Mouse (Mus musculus) heart, postnatal 0 days (tissue): Measurements from ENCODE around the gene Ap2s1. TPM values are rescaled to one million over a fixed set of nuclear protein-coding genes. Genes with fewer than 3 reads are reported as not detected.

Source experiments
- ATAC-seq: fragments of 200-750 bp; cut with Nextera tagmentation; 2 replicates; pipeline ENCODE4 v1.8.0; 2017; ENCODE audit warnings: low read depth, moderate number of reproducible peaks, moderate library complexity; ENCODE audit not compliant: insufficient read depth
- DNase-seq: peaks from one replicate; pipeline ENCODE4 v3.0.0-alpha.2; 2016; ENCODE audit warnings: low spot score
- H3K27ac ChIP-seq: fragments of 300-500 bp; sonication (generic); 2 replicates; pipeline ENCODE4 v1.5.1; 2014; ENCODE audit warnings: low read depth, mild to moderate bottlenecking
- H3K27me3 ChIP-seq: fragments of 300-500 bp; sonication (generic); 2 replicates; pipeline ENCODE4 v1.6.1; 2014; ENCODE audit warnings: low read length, mixed read lengths; ENCODE audit not compliant: control insufficient read depth, insufficient read depth
- H3K36me3 ChIP-seq: fragments of 300-500 bp; sonication (generic); replicated peaks from 2 replicates; pipeline ENCODE4 v1.6.1; 2014; ENCODE audit warnings: low read length, mixed read lengths; ENCODE audit not compliant: control insufficient read depth, insufficient read depth
- H3K4me1 ChIP-seq: fragments of 300-500 bp; sonication (generic); 2 replicates; pipeline ENCODE4 v1.6.1; 2014; ENCODE audit warnings: antibody characterized with exemption; ENCODE audit not compliant: control insufficient read depth, insufficient read depth
- H3K4me2 ChIP-seq: fragments of 300-500 bp; sonication (generic); 2 replicates; pipeline ENCODE4 v1.6.1; 2014; ENCODE audit warnings: low read depth, mild to moderate bottlenecking, low read length, moderate library complexity
- H3K4me3 ChIP-seq: fragments of 300-500 bp; sonication (generic); 2 replicates; pipeline ENCODE4 v1.5.1; 2014; ENCODE audit warnings: low read depth, low read length
- H3K9ac ChIP-seq: fragments of 300-500 bp; sonication (generic); replicated peaks from 2 replicates; pipeline ENCODE4 v1.6.1; 2014; ENCODE audit warnings: low read depth, low read length, mixed read lengths
- H3K9me3 ChIP-seq: fragments of 300-500 bp; sonication (generic); replicated peaks from 2 replicates; pipeline ENCODE4 v1.6.1; 2016; ENCODE audit warnings: low read length; ENCODE audit not compliant: control insufficient read depth
- CTCF ChIP-seq: IDR thresholded peaks from 2 replicates; pipeline ENCODE4 v1.5.1; 2016; ENCODE audit warnings: antibody characterized with exemption, control low read depth, low read depth
- EP300 ChIP-seq: IDR thresholded peaks from 2 replicates; pipeline ENCODE4 v1.6.1; 2016; ENCODE audit warnings: antibody characterized with exemption, low read depth
- WGBS: fragments of 180-500 bp; shearing (Covaris S2); extraction: QIAGEN DNeasy Blood & Tissue Kit; methylation state at CpG from one replicate; pipeline ENCODE4 v1.1.7; 2014; 5-methylcytosine and 5-hydroxymethylcytosine counted together
- polyA plus RNA-seq: library from polyadenylated mRNA; unstranded; fragments of >200 nt; fragmentation: Nextera tagmentation; extraction: Ambion mirVana; gene quantifications from 2 replicates; pipeline ENCODE4 v1.2.1, GENCODE M21; 2015
- total RNA-seq: library from RNA; depleted of rRNA; stranded (reverse); fragments of >200 nt; gene quantifications from 2 replicates; pipeline ENCODE4 v1.2.3, GENCODE M21; 2014; ENCODE audit warnings: low replicate concordance

Ap2s1 gene
- total and polyA plus RNA-seq, 2 experiments from 2014 or later = 215 to 316 TPM

DNA sequence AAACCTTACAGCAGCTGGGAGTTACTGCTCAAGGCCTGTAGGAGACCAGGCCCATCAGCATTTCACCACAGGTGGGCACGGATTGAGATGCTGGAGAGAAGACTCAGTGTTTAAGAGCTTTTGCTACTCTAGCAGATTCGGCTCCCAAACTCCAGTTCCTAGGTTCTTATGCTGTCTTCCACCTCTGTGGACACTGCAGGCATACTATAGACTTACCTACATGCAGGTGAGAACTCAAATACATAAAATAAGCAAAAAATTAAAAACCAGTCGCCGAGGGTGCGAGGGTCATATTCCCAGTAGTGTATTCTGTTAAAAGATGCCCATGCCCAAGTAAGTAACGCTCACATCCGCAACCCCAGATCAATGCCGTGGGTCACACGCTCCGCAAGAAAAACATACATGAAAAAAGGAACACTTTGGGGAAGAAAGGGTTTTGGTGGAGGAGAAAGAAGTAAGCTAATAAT lies 571 bp upstream of the Ap2s1 start:
- Histone ChIP-seq H3K27ac (no peak overlapping the region), H3K4me3 (peak overlapping the region; percentile 80), H3K4me2 (peak overlapping the region; percentile 83), H3K36me3 (0 out of 2 replicates have a peak, but pooled peaks cover 3% of the 10 kb centered on the region), H3K4me1 (peaks cover 9% of the 10 kb centered on the region; the same call in 1 of the 2 replicates), H3K27me3 (no peaks in the 10 kb centered on the region), H3K9me3 (no peaks in the 10 kb centered on the region), H3K9ac (no peak overlapping the region)
- TF ChIP-seq CTCF (no peak), EP300 (no peak)
- WGBS = 44% methylated on average over 10 of the region's 10 CpGs
- DNase-seq = no peak
- ATAC-seq = no peak

DNA sequence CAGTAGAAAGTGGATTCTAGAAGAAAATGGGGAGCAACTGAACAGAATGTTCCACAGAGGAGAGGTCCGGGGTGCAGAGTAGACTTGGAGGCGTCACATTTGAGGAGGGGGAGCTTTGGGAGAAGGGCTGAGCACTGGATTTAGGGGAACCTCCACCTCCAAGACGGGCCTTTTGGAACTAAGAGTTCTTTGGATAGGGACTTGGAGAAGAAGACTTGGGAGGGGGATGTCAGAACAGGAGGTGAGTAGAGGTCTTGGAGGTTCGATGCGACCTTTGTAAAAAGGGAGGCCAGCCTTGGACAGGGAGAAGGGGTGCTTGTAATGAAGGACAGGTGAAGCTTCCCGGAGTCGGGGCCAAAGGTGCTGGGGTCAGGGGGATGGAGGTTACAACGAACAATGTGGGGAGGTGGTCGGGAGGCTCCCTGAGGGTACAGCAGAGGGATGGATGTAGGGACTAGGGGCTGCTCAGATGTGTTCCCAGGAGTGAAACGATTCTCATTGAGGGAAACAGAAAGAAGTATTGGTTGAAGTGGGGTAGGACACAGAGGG lies 920 bp downstream of the Ap2s1 start:
- Histone ChIP-seq H3K9ac (peak overlapping the region; percentile 85), H3K4me1 (peaks cover 9% of the 10 kb centered on the region; the same call in 1 of the 2 replicates), H3K4me2 (peak overlapping the region; percentile 83), H3K36me3 (peaks cover 10% of the 10 kb centered on the region), H3K27ac (peak overlapping the region; percentile 54; the same call in 1 of the 2 replicates), H3K27me3 (no peaks in the 10 kb centered on the region), H3K4me3 (peak overlapping the region; percentile 80), H3K9me3 (no peaks in the 10 kb centered on the region)
- ATAC-seq = no peak
- DNase-seq = no peak
- WGBS = 53% methylated on average over 10 of the region's 10 CpGs
- no peak for TF ChIP-seq CTCF
- TF ChIP-seq EP300 = no peak

DNA sequence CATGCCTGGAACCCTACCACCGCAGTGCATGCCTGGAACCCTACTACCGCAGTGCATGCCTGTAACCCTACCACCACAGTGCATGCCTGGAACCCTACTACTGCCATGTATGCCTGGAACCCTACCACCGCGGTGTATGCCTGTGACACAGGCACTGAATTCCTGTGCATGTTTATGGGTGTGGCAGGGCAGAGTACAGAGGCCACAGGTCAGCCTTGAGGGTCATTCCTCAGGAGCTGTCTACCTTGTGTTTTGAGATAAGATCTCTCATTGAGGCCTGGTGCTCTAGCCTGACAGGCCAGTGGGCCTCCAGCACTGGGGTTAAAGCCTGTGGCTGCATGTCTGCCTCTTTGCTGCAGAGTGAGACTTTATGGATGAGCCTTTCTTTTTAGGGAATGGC lies 7.2 kb downstream of the Ap2s1 start:
- 94% methylated on average over 4 of the region's 4 CpGs for WGBS
- no peak for DNase-seq
- no peak overlapping the region for H3K27ac ChIP-seq
- no peaks in the 10 kb centered on the region for H3K9me3 ChIP-seq
- peaks cover 54% of the 10 kb centered on the region for H3K36me3 ChIP-seq
- no peaks in the 10 kb centered on the region for H3K4me1 ChIP-seq
- no peaks in the 10 kb centered on the region for H3K27me3 ChIP-seq
- no peak overlapping the region for H3K4me2 ChIP-seq
- ATAC-seq = no peak
- no peak overlapping the region for H3K4me3 ChIP-seq
- H3K9ac ChIP-seq = no peak overlapping the region
- no peak for TF ChIP-seq CTCF

DNA sequence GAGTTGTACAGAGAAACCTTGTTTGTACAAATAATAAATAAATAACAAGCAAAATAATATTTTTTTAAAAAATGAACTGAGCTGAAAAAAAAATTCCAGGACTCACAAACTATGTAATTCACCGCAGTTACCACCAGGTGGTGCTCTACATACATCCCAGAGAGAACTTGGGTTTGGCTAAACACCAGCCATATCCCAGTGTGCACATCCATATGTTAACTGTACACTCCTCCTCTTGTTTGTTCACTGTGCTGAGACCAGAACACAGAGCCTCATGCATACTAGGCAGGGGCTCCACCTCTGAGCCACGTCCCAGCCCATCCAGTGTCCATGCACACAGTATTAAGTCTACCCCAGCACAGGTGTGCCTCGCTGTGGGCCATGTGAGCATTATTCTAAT lies 7.9 kb downstream of the Ap2s1 start:
- H3K9ac ChIP-seq = no peak overlapping the region

DNA sequence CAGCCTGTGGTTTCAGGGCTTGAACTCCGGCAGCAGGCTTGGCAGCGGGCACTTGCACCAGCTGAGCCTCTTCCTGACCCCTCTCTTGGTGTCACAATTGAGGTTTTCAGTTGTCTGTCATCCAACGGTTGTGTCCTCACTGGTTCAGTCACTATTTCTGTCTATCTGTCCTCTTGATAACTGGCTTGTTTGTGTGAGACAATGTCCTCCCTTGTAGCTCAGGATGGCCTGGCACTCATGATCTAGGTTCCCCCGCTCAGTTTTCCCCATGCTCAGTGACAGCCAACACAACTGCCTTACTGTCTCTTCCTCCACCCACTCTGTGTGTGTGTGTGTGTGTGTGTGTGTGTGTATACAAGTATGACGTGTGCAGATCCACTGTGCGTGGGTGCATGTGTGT lies 9.4 kb downstream of the Ap2s1 start:
- peaks cover 50% of the 10 kb centered on the region for H3K36me3 ChIP-seq
- ATAC-seq (no peak), DNase-seq (no peak)
- no peaks in the 10 kb centered on the region for H3K9me3 ChIP-seq
- no peaks in the 10 kb centered on the region for H3K4me1 ChIP-seq
- H3K4me3 ChIP-seq = no peak overlapping the region
- 86% methylated on average over 6 of the region's 6 CpGs for WGBS
- H3K27ac ChIP-seq = no peak overlapping the region
- H3K27me3 ChIP-seq = no peaks in the 10 kb centered on the region
- no peak for TF ChIP-seq EP300
- TF ChIP-seq CTCF = no peak
- H3K4me2 ChIP-seq = no peak overlapping the region
- H3K9ac ChIP-seq = no peak overlapping the region

More for the DNA sequence above, 7.9 kb downstream of the Ap2s1 start:
- DNase-seq (peak; percentile 43), ATAC-seq (peak; percentile 45; the same call in 1 of the 2 replicates)
- Histone ChIP-seq H3K27ac (no peak overlapping the region), H3K4me2 (no peak overlapping the region), H3K4me3 (no peak overlapping the region), H3K36me3 (peaks cover 54% of the 10 kb centered on the region), H3K4me1 (no peaks in the 10 kb centered on the region), H3K9me3 (no peaks in the 10 kb centered on the region), H3K27me3 (no peaks in the 10 kb centered on the region)
- TF ChIP-seq CTCF (peak; percentile 84), EP300 (no peak)
- WGBS = 57% methylated on average over 3 of the region's 3 CpGs

DNA sequence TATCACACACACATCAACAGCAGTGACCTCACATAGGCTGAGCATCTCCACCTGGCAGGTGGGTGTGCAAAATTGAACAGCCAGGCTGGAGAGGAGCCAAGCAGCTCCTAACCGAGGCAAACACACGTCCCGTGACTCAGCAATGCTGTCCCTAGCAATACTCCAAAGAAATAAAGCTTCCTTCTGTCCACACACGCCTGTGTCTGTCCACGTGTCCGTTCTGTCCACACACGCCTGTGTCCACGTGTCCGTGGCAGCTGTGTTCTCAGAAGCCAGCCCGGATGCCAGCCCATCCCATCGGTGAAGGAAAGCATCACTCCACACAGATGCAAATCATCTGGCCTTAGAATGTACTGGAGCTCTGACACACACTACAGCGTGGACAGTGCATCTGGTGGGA lies 13.8 kb downstream of the Ap2s1 start:
- DNase-seq = no peak
- ATAC-seq = no peak
- TF ChIP-seq CTCF (no peak), EP300 (no peak)
- no peak overlapping the region for H3K27ac ChIP-seq
- no peaks in the 10 kb centered on the region for H3K27me3 ChIP-seq
- H3K4me1 ChIP-seq = 0 out of 2 replicates have a peak, but pooled peaks cover 7% of the 10 kb centered on the region
- no peak overlapping the region for H3K4me2 ChIP-seq
- H3K4me3 ChIP-seq = no peak overlapping the region
- no peak overlapping the region for H3K9ac ChIP-seq
- H3K9me3 ChIP-seq = no peaks in the 10 kb centered on the region
- WGBS = 80% methylated on average over 12 of the region's 12 CpGs
- peaks cover 29% of the 10 kb centered on the region for H3K36me3 ChIP-seq
